Mouse (Mus musculus) spleen, postnatal 4 days (tissue): ENCODE data around the gene Dbr1.

Experiments
- DNase-seq, 2 experiments: peaks; one replicate each; pipeline ENCODE4 v3.0.0; 2022; ENCODE audit warnings: low spot score in 2 of 2

Gene Dbr1

GRCm38 (mm10) chr9:99620196-99620595 lies 44.6 kb downstream of the Dbr1 start:
- DNase-seq = no peak

- no peak for DNase-seq
These were observed 46.4 kb downstream of the Dbr1 start for GRCm38 (mm10) chr9:99622034-99622433.

GRCm38 (mm10) chr9:99622966-99623365 lies 47.4 kb downstream of the Dbr1 start:
- DNase-seq = no peak

- no peak for DNase-seq
These were observed 48.5 kb downstream of the Dbr1 start for GRCm38 (mm10) chr9:99624117-99624516.

- DNase-seq = no peak
These were observed 53.0 kb downstream of the Dbr1 start for GRCm38 (mm10) chr9:99628581-99628980.

DNA sequence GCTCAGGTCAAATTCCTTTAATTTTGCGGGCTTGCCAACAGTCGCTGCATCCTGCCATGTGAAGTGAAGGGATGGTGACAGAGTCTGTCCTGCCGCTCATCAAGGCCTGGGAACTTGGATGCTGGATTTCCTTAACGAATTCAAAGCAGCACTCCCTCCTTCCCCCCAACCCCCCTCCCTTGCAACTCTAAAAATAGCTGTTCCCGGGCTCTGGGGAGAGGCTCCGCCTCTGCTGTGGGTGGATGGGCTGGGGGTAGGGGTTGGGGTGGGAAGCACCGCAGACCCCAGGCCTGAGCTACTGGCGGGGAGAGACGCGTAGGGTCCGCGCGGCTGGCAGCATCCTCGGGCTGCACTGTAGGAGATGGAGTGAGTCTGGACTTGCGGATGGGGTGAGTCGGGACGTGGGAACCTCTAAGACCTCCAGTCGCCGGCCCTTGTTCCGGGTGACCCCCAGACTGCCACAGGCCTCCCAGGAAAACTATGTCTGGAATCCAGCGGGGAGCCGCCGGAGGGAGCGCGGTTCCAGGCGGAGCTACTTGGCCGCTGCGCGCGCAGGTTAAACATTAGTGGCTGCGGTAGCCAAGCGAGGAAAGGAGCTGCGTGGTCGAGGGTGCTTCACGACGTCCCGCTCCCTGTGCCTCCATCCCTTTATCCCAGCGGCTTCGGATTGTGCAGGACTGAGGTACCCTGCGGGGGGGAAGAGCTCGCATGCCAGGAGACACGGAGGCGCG lies 53.8 kb downstream of the Dbr1 start, which contains the start of gene Dzip1l:
TSS of gene Dzip1l (plus strand) at position 216 of the 731 bp plus-strand sequence.
- no peak for DNase-seq

DNA sequence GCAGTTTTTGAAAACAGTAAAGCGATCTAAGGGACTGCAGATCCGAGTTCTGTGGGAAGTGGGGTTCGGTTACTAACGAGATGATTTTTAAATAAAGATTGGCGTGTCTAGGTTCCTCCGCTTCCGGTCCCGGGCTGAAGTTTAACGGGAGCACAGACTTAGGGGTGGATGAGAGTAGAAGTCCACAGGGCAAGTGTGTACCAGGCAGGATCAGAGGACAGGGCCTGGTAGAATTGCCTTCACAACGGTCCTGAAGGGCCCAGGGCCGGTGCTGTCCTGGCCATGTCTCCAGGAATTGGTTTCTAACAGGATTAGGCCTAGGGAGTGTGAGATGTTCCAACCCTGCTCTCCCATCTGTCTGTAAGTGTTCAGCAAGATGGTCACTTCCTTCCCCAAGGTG lies 54.5 kb downstream of the Dbr1 start:
- DNase-seq = no peak

- DNase-seq = no peak
These were observed 55.0 kb downstream of the Dbr1 start for GRCm38 (mm10) chr9:99630528-99631125.

- no peak for DNase-seq
These were observed 56.2 kb downstream of the Dbr1 start for GRCm38 (mm10) chr9:99631781-99632180.

GRCm38 (mm10) chr9:99632264-99632663 lies 56.7 kb downstream of the Dbr1 start:
- DNase-seq = no peak
